25 mouse cellular contexts compared by ENCODE assay signal in genomic region chr8:60838526-60838925, GRCm38 (mm10).
"Had no signal": no experiment of that assay in that cellular context is flagged by ENCODE, and none has a peak within 500 bp of the region (broad histone marks: within the 10 kb centered on the region; RNA-seq: fewer than 3 reads in every experiment).

No protein-coding gene starts in this region.

- H3K9me3 ChIP-seq: heart, embryonic 10.5 days; heart, embryonic 12.5 days; hindbrain, embryonic 10.5 days; hindbrain, embryonic 12.5 days; limb, embryonic 10.5 days; limb, embryonic 12.5 days; liver, embryonic 13.5 days; liver, embryonic 15.5 days had no signal

- H3K4me3 ChIP-seq: heart, embryonic 10.5 days; heart, embryonic 12.5 days; hindbrain, embryonic 10.5 days; hindbrain, embryonic 12.5 days; layer of hippocampus, adult 2 months; left cerebral cortex, adult 2 months; limb, embryonic 10.5 days; limb, embryonic 12.5 days; liver, embryonic 13.5 days; liver, embryonic 15.5 days had no signal

- H3K4me1 ChIP-seq: heart, embryonic 10.5 days; heart, embryonic 12.5 days; hindbrain, embryonic 10.5 days; hindbrain, embryonic 12.5 days; limb, embryonic 10.5 days; liver, embryonic 13.5 days; liver, embryonic 15.5 days had no signal

- H3K36me3 ChIP-seq: heart, embryonic 10.5 days; heart, embryonic 12.5 days; hindbrain, embryonic 10.5 days; hindbrain, embryonic 12.5 days; limb, embryonic 10.5 days; limb, embryonic 12.5 days; liver, embryonic 13.5 days; liver, embryonic 15.5 days had no signal

- H3K9ac ChIP-seq: heart, embryonic 12.5 days; hindbrain, embryonic 12.5 days; hindbrain, embryonic 14.5 days; limb, embryonic 12.5 days; liver, embryonic 13.5 days; liver, embryonic 15.5 days had no signal

- ATAC-seq: hindbrain, embryonic 16.5 days; inflammation-experienced regulatory T-cells, adult 6 months; intestine, postnatal 0 days had no signal

- DNase-seq: gastrocnemius, postnatal 14 days; heart, adult 18-20 months; heart, postnatal 10 days; heart, postnatal 4 days; kidney, adult 18-20 months; kidney, adult 8-10 months; kidney, postnatal 10 days; kidney, postnatal 25 days; kidney, postnatal 4 days; liver; liver, embryonic 13.5 days had no signal

- H3K27me3 ChIP-seq: heart, embryonic 12.5 days; hindbrain, embryonic 12.5 days; limb, embryonic 12.5 days; liver, embryonic 13.5 days; liver, embryonic 15.5 days had no signal

- H3K27ac ChIP-seq: heart, embryonic 10.5 days; hindbrain, embryonic 10.5 days; hindbrain, embryonic 12.5 days; hindbrain, embryonic 14.5 days; layer of hippocampus, adult 2 months; left cerebral cortex, adult 2 months; limb, embryonic 10.5 days; limb, embryonic 12.5 days; liver, embryonic 13.5 days; liver, embryonic 15.5 days had no signal

- H3K4me2 ChIP-seq: heart, embryonic 12.5 days; hindbrain, embryonic 12.5 days; hindbrain, embryonic 14.5 days; limb, embryonic 12.5 days; liver, embryonic 11.5 days; liver, embryonic 13.5 days; liver, embryonic 15.5 days had no signal
